Mouse (Mus musculus) limb, embryonic 13.5 days (tissue): Measurements from ENCODE around the gene Tmem102. TPM values are rescaled to one million over a fixed set of nuclear protein-coding genes. Genes with fewer than 3 reads are reported as not detected.

Experiments
- ATAC-seq: fragments of 200-750 bp; cut with Nextera tagmentation; 2 replicates; pipeline ENCODE4 v1.8.0; 2017; ENCODE audit warnings: low read depth, moderate number of reproducible peaks, moderate TSS enrichment; ENCODE audit not compliant: low FRiP score
- H3K27ac ChIP-seq: fragments of 300-500 bp; sonication (generic); 2 replicates; pipeline ENCODE4 v1.5.1; 2015; ENCODE audit warnings: inconsistent platforms, mild to moderate bottlenecking, moderate library complexity
- H3K27me3 ChIP-seq: fragments of 300-500 bp; sonication (generic); 2 replicates; pipeline ENCODE4 v1.6.1; 2015; ENCODE audit warnings: mild to moderate bottlenecking, inconsistent platforms
- H3K36me3 ChIP-seq: fragments of 300-500 bp; sonication (generic); 2 replicates; pipeline ENCODE4 v1.6.1; 2015; ENCODE audit warnings: inconsistent platforms, mild to moderate bottlenecking, moderate library complexity
- H3K4me1 ChIP-seq: fragments of 300-500 bp; sonication (generic); 2 replicates; pipeline ENCODE4 v1.6.1; 2015; ENCODE audit warnings: inconsistent platforms
- H3K4me2 ChIP-seq: fragments of 300-500 bp; sonication (generic); replicated peaks from 2 replicates; pipeline ENCODE4 v1.6.1; 2015; ENCODE audit warnings: inconsistent platforms, mild to moderate bottlenecking, moderate library complexity
- H3K4me3 ChIP-seq: fragments of 300-500 bp; sonication (generic); 2 replicates; pipeline ENCODE4 v1.5.1; 2015; ENCODE audit warnings: moderate library complexity, mild to moderate bottlenecking, inconsistent platforms
- H3K9ac ChIP-seq: fragments of 300-500 bp; sonication (generic); 2 replicates; pipeline ENCODE4 v1.6.1; 2015; ENCODE audit warnings: mild to moderate bottlenecking, inconsistent platforms
- H3K9me3 ChIP-seq: fragments of 300-500 bp; sonication (generic); 2 replicates; pipeline ENCODE4 v1.6.1; 2016; ENCODE audit warnings: inconsistent platforms
- WGBS: fragments of 180-500 bp; shearing (Covaris S2); methylation state at CpG from one replicate; pipeline ENCODE4 v1.1.7; 2015; 5-methylcytosine and 5-hydroxymethylcytosine counted together
- polyA plus RNA-seq: library from polyadenylated mRNA; unstranded; fragments of >200 nt; fragmentation: Nextera tagmentation; extraction: Ambion mirVana; gene quantifications from 2 replicates; pipeline ENCODE4 v1.2.1, GENCODE M21; 2015

Tmem102 gene
- polyA plus RNA-seq, 1 experiment from 2014 or later = 2.6 TPM

GRCm38 (mm10) chr11:69837604-69837951, 32.2 kb upstream of the Tmem102 start, which contains the start of gene Nlgn2:
TSS of gene Nlgn2 (minus strand) at chr11:69837784.
- Histone ChIP-seq H3K4me2 (peak within 1 kb of the TSS; percentile 93), H3K9me3 (no peaks in the 10 kb centered on the region), H3K4me3 (peak within 1 kb of the TSS; percentile 81), H3K36me3 (peaks cover 14% of the 10 kb centered on the region), H3K4me1 (peaks cover 43% of the 10 kb centered on the region), H3K27me3 (peaks cover 25% of the 10 kb centered on the region; the same call in 1 of the 2 replicates), H3K27ac (peak within 1 kb of the TSS; percentile 93), H3K9ac (peak within 1 kb of the TSS; percentile 91)
- no peak for ATAC-seq
- WGBS = under 1% methylated on average over 32 of the region's 32 CpGs

- peak overlapping the region; percentile 84 for H3K27ac ChIP-seq
- peaks cover 20% of the 10 kb centered on the region for H3K36me3 ChIP-seq
- ATAC-seq = no peak
- WGBS = under 1% methylated on average over 43 of the region's 52 CpGs
- peaks cover 25% of the 10 kb centered on the region; the same call in 1 of the 2 replicates for H3K27me3 ChIP-seq
- peak overlapping the region; percentile 91 for H3K9ac ChIP-seq
- peak overlapping the region; percentile 93 for H3K4me2 ChIP-seq
- H3K4me1 ChIP-seq = peaks cover 43% of the 10 kb centered on the region
- no peaks in the 10 kb centered on the region for H3K9me3 ChIP-seq
- H3K4me3 ChIP-seq = peak overlapping the region; percentile 81
These were observed 31.5 kb upstream of the Tmem102 start for GRCm38 (mm10) chr11:69836703-69837576.

- 11% methylated on average over 4 of the region's 4 CpGs for WGBS
- H3K9ac ChIP-seq = peak overlapping the region; percentile 91
- ATAC-seq = no peak
- H3K27me3 ChIP-seq = peaks cover 25% of the 10 kb centered on the region; the same call in 1 of the 2 replicates
- peaks cover 27% of the 10 kb centered on the region for H3K36me3 ChIP-seq
- peak overlapping the region; percentile 81 for H3K4me3 ChIP-seq
- peaks cover 43% of the 10 kb centered on the region for H3K4me1 ChIP-seq
- no peaks in the 10 kb centered on the region for H3K9me3 ChIP-seq
- peak overlapping the region; percentile 93 for H3K4me2 ChIP-seq
- no peak overlapping the region for H3K27ac ChIP-seq
These were observed 30.5 kb upstream of the Tmem102 start for GRCm38 (mm10) chr11:69835966-69836335.

GRCm38 (mm10) chr11:69835326-69835965, 30.0 kb upstream of the Tmem102 start:
- Histone ChIP-seq H3K4me1 (peaks cover 43% of the 10 kb centered on the region), H3K9ac (peak overlapping the region; percentile 74), H3K4me3 (peak overlapping the region; percentile 81), H3K36me3 (peaks cover 29% of the 10 kb centered on the region), H3K27me3 (peaks cover 25% of the 10 kb centered on the region; the same call in 1 of the 2 replicates), H3K9me3 (no peaks in the 10 kb centered on the region), H3K27ac (no peak overlapping the region), H3K4me2 (peak overlapping the region; percentile 93)
- WGBS = 7% methylated on average over 9 of the region's 9 CpGs
- ATAC-seq = no peak

GRCm38 (mm10) chr11:69834001-69834549, 28.7 kb upstream of the Tmem102 start:
- Histone ChIP-seq H3K36me3 (peaks cover 35% of the 10 kb centered on the region), H3K4me1 (peaks cover 36% of the 10 kb centered on the region), H3K4me2 (peak overlapping the region; percentile 93), H3K27ac (no peak overlapping the region), H3K9ac (peak overlapping the region; percentile 74), H3K4me3 (peak overlapping the region; percentile 81), H3K9me3 (no peaks in the 10 kb centered on the region), H3K27me3 (peaks cover 25% of the 10 kb centered on the region; the same call in 1 of the 2 replicates)
- WGBS = 6% methylated on average over 42 of the region's 48 CpGs
- ATAC-seq = no peak

GRCm38 (mm10) chr11:69833554-69833953, 28.1 kb upstream of the Tmem102 start:
- H3K36me3 ChIP-seq = peaks cover 40% of the 10 kb centered on the region
- H3K4me1 ChIP-seq = peaks cover 33% of the 10 kb centered on the region
- H3K9me3 ChIP-seq = no peaks in the 10 kb centered on the region
- no peak overlapping the region for H3K27ac ChIP-seq
- ATAC-seq = no peak
- H3K27me3 ChIP-seq = peaks cover 25% of the 10 kb centered on the region; the same call in 1 of the 2 replicates
- peak overlapping the region; percentile 93 for H3K4me2 ChIP-seq
- peak overlapping the region; percentile 81 for H3K4me3 ChIP-seq
- WGBS = 54% methylated on average over 8 of the region's 8 CpGs
- peak overlapping the region; percentile 74 for H3K9ac ChIP-seq

- Histone ChIP-seq H3K9me3 (no peaks in the 10 kb centered on the region), H3K36me3 (peaks cover 85% of the 10 kb centered on the region), H3K4me2 (no peak overlapping the region), H3K4me3 (no peak overlapping the region), H3K27me3 (peaks cover 6% of the 10 kb centered on the region; the same call in 1 of the 2 replicates), H3K27ac (no peak overlapping the region), H3K9ac (no peak overlapping the region), H3K4me1 (peaks cover 3% of the 10 kb centered on the region)
- ATAC-seq = no peak
- WGBS = 63% methylated on average over 5 of the region's 5 CpGs
These were observed 23.4 kb upstream of the Tmem102 start for GRCm38 (mm10) chr11:69828832-69829231.

GRCm38 (mm10) chr11:69823456-69823855, 18.0 kb upstream of the Tmem102 start:
- Histone ChIP-seq H3K36me3 (peaks cover 46% of the 10 kb centered on the region), H3K9ac (no peak overlapping the region), H3K4me2 (no peak overlapping the region), H3K9me3 (peaks cover 4% of the 10 kb centered on the region; the same call in 1 of the 2 replicates), H3K27ac (no peak overlapping the region), H3K27me3 (no peaks in the 10 kb centered on the region), H3K4me1 (no peaks in the 10 kb centered on the region), H3K4me3 (no peak overlapping the region)
- ATAC-seq = no peak
- WGBS = 70% methylated on average over 2 of the region's 2 CpGs

- ATAC-seq = no peak
- Histone ChIP-seq H3K36me3 (peaks cover 33% of the 10 kb centered on the region), H3K9ac (no peak within 1 kb of the TSS), H3K27me3 (no peaks in the 10 kb centered on the region), H3K4me1 (no peaks in the 10 kb centered on the region), H3K27ac (no peak within 1 kb of the TSS), H3K4me2 (no peak within 1 kb of the TSS), H3K4me3 (no peak within 1 kb of the TSS), H3K9me3 (peaks cover 16% of the 10 kb centered on the region; the same call in 1 of the 2 replicates)
- WGBS = 86% methylated on average over 3 of the region's 3 CpGs
These were observed 16.7 kb upstream of the Tmem102 start, which contains the start of gene Spem1 for GRCm38 (mm10) chr11:69822080-69822479. TSS of gene Spem1 (minus strand) at chr11:69822180.

GRCm38 (mm10) chr11:69818871-69819270, 13.4 kb upstream of the Tmem102 start:
- no peaks in the 10 kb centered on the region for H3K4me1 ChIP-seq
- no peaks in the 10 kb centered on the region for H3K27me3 ChIP-seq
- no peak overlapping the region for H3K27ac ChIP-seq
- H3K4me2 ChIP-seq = no peak overlapping the region
- ATAC-seq = no peak
- no peak overlapping the region for H3K9ac ChIP-seq
- no peak overlapping the region for H3K4me3 ChIP-seq
- 90% methylated on average over 8 of the region's 8 CpGs for WGBS
- H3K36me3 ChIP-seq = peaks cover 1% of the 10 kb centered on the region
- peaks cover 19% of the 10 kb centered on the region; the same call in 1 of the 2 replicates for H3K9me3 ChIP-seq

GRCm38 (mm10) chr11:69818365-69818764, 12.9 kb upstream of the Tmem102 start, which contains the start of gene Spem2:
TSS of gene Spem2 (minus strand) at chr11:69818465.
- no peaks in the 10 kb centered on the region for H3K27me3 ChIP-seq
- peaks cover 19% of the 10 kb centered on the region; the same call in 1 of the 2 replicates for H3K9me3 ChIP-seq
- no peaks in the 10 kb centered on the region for H3K36me3 ChIP-seq
- WGBS = 83% methylated on average over 2 of the region's 2 CpGs
- H3K27ac ChIP-seq = no peak within 1 kb of the TSS
- no peak for ATAC-seq
- H3K4me2 ChIP-seq = no peak within 1 kb of the TSS
- H3K4me3 ChIP-seq = no peak within 1 kb of the TSS
- H3K4me1 ChIP-seq = no peaks in the 10 kb centered on the region
- H3K9ac ChIP-seq = no peak within 1 kb of the TSS

GRCm38 (mm10) chr11:69816520-69816919, 11.1 kb upstream of the Tmem102 start:
- Histone ChIP-seq H3K4me3 (no peak overlapping the region), H3K4me1 (no peaks in the 10 kb centered on the region), H3K27ac (no peak overlapping the region), H3K9me3 (peaks cover 19% of the 10 kb centered on the region; the same call in 1 of the 2 replicates), H3K36me3 (no peaks in the 10 kb centered on the region), H3K4me2 (no peak overlapping the region), H3K27me3 (no peaks in the 10 kb centered on the region), H3K9ac (no peak overlapping the region)
- 87% methylated on average over 12 of the region's 12 CpGs for WGBS
- ATAC-seq = no peak
